Mouse (Mus musculus) v-Abl transformed pro-B cells (cell line): Measurements from ENCODE around the gene Frem2.

Source experiments
- in situ Hi-C, 2 experiments: fragments of 400-800 bp; cut with MboI; formaldehyde crosslinking; loops; one replicate each; pipeline ENCODE4 v1.15.1; 2025; ENCODE audit not compliant: unreplicated experiment in 2 of 2

Gene Frem2

DNA sequence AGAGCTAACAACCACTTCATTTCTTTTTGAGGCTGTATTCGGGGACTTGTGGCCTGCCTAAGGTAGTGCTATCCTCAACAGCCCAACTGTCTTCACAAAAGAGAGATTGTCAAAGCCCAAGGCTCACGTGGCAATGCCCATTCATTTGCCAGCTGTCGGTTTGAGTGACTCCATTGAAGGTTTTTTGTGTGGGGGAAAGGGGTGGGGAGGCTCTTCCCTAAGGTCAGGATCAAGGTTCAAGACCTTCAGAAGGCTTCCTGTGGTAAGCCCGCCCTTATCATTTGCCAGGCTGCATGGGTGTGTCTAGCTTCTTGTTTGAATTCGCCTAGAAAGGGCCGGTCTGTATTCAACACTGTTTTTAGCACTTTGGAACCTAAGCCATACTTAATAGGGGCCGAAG, 95.3 kb downstream of the Frem2 start:
- in situ Hi-C loops: no loop called here

DNA sequence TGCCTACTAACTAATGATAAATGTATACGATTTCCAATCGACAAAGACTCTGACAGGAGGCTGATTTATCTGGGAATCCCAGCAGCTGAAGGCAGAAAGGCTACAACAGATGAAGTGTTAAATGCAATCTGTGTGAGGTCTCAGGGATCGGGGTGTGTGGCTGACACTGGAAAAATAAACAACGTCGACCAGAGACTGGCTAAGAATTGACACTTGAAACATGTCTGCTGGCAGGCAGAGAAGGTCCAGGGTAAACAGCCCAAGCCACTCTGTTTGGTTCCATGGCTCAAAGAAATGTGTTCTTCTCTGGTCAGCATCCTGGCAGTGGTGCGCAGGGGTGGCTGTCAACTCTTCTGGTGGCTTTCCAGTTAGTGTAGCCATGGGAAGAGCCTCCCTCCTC, 98.1 kb downstream of the Frem2 start:
- in situ Hi-C loops: no loop called here

DNA sequence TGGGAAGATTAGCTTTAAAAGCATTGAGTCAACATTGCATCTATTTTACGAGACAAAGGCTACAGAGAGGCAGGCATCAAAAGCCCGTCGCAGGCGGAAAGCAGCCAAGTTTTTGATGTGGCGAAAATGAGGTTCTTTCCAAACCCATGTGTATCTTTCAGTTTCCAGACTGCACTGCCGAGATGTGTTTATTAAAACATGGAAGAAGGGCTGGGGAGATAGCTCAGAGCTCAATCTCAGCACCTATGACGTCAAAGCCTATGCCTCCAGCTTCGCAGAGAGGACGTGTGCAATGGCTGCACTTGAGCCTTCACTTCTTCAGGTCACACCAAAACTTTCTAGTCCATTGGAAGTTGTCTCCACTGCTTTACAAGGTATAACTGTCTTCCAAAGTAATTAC, 98.9 kb downstream of the Frem2 start:
- in situ Hi-C loops: no loop called here

DNA sequence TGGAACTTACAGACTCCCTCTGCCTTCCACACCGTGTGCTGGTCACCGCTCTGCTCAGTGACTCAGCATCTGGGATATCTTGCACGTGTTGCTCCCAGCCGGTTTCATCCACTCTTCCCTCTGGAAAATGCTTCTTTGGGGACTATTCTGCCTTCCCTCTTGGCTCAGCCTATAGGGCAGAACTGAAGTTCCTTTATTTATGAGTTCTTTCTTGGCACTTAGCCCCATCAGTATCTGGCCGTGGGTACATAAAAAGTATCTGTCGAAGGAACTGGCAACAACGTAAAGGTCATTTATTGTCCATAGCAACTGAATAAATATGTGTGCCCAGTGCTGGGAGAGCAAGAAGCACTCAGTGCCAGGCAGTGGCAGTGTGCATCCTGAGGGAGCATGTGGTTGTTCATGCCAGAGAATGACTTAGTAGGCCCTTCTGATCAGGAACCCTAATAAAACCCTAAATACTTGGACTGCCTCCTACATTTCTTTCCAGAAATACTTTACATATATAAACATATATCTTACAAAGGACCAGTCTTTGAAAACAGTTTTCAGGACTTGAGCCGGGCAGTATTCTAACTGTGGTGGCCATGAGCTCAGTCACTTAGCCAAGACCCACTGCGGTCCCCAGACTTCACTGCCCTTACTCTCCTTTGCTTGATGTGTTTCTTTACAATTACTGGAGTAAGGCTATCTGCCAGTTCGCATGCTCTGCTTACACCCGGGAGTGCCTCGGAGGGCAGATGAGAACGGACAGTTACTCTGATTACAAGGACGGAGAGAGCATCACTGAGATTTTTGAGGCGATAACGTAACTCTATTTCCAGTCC, 99.6 kb downstream of the Frem2 start:
- in situ Hi-C loops: no loop called here

DNA sequence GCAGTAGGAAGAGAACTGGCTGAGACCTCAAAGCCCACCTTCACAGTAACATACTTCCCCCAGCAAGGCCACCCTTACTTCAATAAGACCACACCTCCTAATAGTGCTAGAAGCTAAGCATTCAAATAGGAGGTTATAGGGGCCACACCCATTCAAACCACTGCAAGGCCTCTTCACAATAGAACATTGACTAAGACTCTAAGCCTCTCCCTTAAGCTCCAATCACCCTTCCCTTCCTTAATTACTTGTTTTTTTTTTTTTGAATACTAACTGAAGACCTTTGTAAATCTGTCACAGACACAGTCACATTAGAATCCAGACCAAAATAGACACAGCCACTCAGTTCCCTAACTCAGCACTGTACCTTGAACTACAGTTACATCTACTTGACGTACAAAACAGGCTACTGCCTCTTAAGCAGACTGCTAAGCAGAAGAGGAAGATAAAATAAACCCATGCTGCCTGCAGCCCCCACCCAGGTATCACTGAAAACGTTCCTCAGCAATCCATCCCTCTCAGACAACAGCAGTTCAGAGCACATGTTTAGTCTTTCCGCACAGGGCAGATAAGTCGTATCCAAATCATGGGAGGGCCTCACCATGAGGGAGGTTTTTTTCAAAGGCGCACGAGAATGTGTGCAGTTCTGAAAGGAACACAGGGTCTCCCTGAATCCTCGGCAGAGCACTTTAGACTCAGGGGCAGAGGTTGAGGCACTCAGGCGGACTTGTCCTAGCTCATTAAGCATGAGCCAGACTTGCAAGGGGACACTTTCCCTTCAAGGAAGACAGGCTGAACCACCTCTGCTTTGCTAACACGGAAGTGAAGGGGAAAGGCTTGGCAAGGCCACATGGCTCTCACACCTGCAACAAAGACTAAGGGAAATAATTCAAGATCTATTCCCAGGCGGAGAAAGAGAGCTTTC, 101.9 kb downstream of the Frem2 start:
- in situ Hi-C loops: no loop called here

DNA sequence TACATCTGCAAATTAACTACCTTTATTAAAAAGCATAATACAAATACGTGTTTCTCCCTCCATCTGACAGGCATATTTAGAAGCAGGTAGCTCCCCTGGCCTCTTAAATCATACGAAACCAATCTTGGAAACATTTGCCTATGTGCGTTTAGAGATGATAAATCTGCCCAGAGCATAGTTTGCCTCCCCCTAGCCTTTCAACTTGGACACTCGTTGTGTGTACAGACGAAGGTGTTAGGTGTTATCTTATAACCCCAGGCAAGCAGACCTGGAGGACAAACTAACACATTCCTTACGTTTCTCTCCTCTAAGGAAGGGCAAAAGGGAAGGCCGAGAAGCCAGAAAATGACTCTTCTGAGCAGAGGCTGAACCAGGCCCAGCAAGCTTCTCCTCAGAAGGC, 104.5 kb downstream of the Frem2 start:
- in situ Hi-C loops: no loop called here

DNA sequence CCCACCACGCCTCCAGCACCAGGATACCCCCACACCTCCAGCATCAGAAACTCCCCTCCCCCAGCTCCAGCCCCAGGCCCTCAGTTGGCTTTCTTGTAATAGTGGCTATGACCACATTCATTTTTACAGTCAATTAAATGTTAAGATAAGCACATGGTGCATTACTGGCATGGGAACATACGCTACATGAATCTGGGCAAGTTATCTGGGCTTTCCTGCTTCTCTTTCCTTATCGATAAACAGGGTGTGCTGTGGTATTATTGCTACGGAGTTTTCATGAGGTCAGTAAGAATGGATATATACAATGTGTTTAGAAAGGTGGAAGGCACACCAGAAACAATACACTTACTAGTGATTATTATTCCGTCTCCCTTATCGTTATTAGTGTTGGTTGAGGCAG, 125.1 kb downstream of the Frem2 start:
- in situ Hi-C loops: no loop called here

DNA sequence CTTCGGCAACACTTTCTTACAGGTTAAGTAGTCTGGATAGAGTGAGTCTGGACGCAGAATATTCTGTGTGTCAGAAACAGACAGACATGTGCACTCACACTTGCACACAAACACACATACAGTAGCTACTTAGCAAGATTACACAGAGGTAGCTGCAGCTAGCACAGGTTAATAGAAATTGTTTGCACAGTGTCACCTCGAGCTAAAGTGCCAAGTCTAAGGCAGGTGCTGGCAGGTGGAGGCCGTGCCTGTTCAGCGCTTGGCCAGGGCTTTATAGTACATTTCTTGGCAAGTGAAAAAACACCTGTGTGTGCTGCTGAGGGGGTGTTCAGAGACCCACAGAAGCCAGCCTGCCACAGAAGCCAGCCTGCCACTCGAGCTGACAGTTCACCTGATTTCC, 126.8 kb downstream of the Frem2 start:
- in situ Hi-C loops: no loop called here

DNA sequence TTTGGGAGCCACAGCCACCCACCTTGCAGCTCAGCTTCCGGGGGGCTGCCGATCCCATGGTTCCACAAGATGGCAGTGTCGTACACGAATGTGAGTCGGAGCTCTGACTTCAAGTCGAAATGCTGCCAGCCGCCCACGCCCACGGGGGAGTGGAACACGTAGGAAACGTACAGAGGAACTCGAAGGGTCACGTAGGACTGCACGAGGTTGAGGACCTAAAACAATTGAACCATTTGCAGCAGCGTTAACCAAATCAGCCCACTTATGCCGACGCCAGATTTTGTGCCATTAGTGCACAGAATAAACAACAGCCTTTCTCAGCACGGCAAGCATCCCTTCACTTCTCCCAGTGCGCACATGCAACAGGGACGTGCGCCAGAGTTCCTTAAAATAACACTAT, 131.4 kb downstream of the Frem2 start:
- in situ Hi-C loops: loop anchor here (5.0 to 10.0 kb wide), 3 partner anchors 202 to 1159 kb away; no protein-coding TSS in a partner anchor

DNA sequence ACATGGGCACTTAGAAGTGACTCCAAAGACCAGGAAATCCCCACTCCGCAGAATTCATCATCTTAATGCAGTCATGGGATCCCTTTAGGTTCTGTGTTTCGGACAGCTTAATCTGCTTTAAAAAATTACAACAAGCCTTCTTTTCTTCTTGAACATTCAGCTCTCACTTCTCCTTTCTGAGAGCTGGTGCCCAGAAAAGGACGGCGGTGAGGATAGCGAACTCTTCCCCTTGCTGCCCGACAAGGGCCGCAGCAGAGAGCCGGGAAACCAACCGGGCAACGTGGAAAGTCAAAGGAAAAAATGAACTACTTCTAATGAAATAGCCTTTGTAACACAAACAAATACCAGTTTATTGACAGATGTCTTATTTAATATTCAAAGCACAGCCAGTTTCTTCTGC, 134.4 kb downstream of the Frem2 start:
- in situ Hi-C loops: loop anchor here (5.0 to 10.0 kb wide), 3 partner anchors 212 to 1162 kb away; partner anchors contain the start of gene Trpc4 (in 1 of the 2)

DNA sequence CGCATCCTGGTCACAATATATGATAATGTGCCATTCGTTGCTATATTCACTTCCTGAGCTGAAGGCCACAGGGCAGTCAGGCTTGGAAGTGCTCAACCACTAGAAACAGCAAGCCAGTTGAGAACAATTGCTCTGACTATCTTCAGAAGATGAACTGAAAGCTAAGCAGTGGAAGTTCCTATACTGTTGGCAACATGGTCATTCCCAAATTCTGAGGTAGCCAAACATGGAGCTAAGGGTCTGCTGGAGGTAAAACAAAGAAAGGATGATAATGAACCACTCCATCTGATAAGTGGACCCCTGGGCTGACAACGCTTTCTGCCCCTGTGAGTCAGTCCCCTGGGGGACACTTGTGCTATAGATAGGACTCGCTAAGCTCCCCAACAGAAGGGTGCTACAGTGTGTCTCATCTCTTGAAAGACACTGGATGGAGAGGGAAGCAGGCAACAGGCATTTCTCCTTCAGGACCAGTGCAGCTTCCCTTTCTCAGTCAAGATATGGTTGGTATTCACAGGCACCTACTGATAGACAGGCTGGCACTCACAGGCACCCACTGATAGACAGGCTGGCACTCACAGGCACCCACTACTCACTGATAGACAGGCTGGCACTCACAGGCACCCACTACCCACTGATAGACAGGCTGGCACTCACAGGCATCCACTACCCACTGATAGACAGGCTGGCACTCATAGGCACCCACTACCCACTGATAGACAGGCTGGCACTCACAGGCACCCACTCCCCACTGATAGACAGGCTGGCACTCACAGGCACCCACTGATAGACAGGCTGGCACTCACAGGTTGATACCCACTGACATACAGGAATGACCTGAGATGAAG, 142.7 kb downstream of the Frem2 start:
- in situ Hi-C loops: no loop called here

DNA sequence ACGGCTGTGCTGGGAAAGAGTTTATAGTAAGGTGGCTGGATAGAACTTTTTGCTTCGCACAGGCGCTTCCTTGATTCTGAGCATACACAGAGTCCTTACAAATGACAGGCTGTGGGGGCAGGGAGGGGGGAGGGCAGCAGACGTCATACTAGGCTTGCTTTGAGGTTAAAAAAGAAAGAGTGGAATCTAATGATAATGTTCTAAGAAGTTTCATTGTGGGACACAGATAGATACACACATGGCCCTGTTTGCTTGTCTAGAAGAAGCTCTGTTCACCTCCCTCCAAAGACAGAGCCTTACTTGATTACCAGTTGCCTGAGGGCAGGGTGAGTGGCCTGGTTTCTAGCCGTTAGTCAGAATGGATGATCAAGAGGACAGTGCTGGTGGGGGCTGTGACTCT, 144.1 kb downstream of the Frem2 start:
- in situ Hi-C loops: no loop called here

DNA sequence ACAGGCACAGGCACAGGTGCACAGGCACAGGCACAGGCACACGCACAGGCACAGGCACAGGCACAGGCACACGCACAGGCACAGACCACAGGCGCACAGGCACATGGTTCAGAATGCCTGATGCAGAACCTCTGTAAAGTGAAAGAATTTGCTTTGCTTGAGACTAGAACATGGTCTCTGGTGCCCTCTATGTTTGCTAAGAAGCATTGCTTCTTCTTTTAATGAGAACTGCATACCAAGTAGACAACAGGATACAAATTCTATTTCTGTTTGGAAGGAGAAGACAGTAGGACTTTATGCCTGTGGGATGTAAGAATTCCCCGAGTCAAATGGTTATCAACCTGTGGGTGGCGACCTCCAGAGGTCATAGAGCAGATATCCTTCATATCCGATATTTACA, 154.7 kb downstream of the Frem2 start:
- in situ Hi-C loops: no loop called here

DNA sequence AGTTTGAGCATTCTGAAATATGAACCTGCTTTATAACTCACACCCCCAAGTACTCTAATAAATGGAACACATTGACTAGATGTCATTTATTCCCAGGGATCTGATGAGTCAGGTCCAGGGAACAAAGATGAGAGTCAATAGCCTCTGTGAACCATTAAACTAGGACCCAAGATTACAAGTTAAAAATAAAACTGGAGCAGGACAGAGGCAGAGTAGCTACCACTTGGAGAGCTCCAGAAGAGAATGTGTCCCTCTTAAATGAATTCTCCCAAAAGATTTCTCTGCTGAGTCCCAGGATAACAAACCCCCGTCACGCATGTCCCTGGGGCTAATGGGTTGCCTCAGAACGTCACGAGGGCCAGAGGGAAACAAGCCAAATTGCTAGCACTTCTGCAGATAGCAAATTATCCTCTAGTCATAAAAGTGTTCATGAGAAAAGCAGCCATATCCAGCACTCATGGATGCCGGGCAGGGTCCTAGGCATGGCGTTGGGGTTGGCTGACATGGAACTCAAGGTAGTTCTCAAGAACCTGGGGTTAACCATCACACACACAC, 158.7 kb downstream of the Frem2 start:
- in situ Hi-C loops: no loop called here

DNA sequence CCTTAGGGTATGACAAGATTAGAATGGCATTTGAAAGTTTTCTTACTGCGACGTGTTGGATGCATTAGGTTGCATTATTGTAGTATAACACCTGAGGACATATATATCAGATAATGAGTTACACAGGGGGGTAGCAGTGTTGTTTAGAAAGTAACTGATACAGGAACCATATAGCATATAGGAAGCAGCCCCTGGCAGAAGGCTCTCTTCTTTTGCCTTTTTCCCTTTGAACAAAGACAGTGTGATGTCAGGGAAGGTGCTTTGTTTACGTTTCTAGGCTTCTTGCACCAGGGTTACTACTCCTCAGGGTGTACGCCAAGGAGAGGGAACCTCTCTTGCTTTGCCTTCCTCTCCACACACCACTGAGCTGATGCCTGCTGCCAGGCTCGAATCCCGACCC, 168.8 kb downstream of the Frem2 start, which contains the start of gene Stoml3:
TSS of gene Stoml3 (plus strand) at position 301 of the 400 bp plus-strand sequence.
- in situ Hi-C loops: no loop called here

DNA sequence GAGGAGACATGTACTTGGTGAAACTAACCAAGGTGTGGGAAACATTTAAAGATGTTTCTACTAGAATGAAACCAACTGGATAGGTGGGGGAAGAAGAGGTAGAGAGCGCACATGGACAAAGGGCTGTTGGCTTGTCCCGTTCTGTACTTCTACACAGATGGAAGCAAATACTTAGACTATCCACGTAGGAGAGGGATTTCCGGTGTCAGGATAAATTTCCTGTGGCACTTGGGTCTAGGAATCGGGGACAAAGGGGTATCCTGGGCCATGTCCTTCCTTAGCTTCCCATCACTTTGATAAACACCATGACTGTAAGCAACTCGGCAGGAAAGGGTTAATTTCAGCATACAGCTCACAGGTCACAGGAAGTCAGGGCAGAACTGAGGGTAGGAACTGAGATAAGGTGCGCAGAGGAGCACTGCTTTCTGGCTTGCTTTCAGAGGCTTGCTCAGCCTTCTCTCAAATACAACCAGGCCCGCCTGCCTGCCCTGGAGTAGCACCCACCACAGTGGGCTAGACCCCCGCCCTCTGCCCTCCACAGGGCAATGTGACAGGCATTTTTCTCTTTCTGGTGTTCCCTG, 170.1 kb downstream of the Frem2 start:
- in situ Hi-C loops: no loop called here

DNA sequence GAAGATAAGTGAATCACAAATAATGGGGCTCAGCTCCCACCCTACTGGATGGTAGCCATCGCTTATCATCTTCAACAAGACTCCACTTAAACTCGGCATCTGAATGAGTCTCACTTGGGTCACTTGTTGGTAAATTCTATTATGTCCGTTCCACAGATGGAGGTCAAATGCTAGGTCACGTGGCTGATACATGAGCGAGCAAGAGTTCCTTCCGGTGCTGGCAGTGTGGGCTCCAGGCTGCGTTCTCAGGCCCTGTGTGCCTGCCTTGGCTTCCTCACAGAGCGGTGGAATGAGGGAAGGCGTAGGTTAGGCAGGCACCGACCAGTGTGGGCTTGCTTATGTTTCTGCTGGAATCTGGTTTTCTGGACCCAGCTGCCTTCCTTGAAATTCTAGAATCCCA, 170.6 kb downstream of the Frem2 start:
- in situ Hi-C loops: no loop called here

DNA sequence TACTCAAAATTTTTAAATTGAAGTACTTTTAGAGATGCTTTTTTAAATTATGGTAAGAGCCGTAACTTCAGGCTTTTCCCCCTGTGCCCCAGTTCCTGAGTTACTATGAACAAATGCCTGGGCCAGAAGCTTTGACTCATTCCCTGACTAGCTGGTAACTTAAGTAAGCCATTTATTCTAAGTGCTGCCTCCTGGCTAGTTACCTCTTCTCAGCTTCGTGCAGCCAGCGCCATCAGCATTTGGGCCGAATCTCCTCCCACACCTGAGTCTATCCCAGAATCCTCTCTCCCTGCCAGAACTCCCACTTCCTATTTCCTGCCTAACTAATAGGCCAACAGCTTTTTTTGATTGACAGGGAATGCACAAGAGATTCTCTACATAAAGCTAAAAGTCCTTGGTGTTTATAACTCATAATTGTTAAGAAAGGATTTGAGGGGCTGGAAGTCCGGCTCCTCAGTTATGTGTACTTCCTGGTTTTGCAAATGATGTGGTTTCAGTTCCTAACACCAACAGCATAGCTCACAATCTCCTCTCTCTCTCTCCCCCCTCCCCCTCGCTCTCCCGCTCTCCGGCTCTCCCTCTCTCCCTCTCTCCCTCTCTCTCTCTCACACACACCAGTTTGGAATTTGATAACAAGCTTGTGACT, 173.6 kb downstream of the Frem2 start:
- in situ Hi-C loops: no loop called here

DNA sequence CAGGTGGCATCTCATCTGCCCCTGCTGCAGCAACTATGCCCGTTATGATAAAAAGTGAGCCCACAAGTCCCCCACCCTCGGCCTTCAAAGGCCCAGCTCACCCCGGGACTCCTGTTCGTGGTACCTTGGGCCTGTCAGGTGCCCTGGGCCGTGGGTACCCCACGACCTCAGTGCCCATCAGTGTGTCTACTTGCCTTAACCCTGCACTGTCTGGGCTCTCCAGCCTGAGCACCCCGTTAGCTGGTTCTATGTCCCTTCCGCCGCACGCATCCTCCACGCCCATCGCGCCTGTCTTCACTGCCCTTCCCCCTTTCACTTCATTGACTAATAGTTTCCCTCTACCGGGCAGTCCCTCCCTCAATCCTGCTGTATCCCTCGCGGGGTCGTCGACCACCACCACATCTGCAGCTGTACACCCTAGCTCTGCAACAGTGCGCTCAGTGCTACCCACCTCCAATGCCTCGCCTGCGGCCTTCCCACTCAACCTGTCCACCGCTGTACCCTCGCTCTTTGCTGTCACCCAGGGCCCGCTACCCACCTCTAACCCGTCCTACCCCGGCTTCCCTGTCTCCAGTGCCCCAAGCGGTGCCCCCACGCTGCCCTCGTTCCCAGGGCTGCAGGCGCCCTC, 178.6 kb downstream of the Frem2 start:
- in situ Hi-C loops: no loop called here
